Mouse (Mus musculus) embryonic facial prominence, embryonic 11.5 days (tissue): Measurements from ENCODE around the gene Rasl2-9. TPM values are rescaled to one million over a fixed set of nuclear protein-coding genes. Genes with fewer than 3 reads are reported as not detected.
"Not testable (repeated sequence)": the region's sequence is repeated elsewhere in the genome, so short reads cannot be mapped to it uniquely, and the experiment has no call there.

Experiments
- ATAC-seq: fragments of 200-750 bp; cut with Nextera tagmentation; replicated peaks from 2 replicates; pipeline ENCODE4 v1.8.0; 2017; ENCODE audit warnings: low read depth; ENCODE audit not compliant: insufficient number of reproducible peaks, low FRiP score, low TSS enrichment
- DNase-seq: peaks from one replicate; pipeline ENCODE4 v3.0.0-alpha.2; 2015; ENCODE audit warnings: low spot score
- H3K27ac ChIP-seq: fragments of 300-500 bp; sonication (generic); replicated peaks from 2 replicates; pipeline ENCODE4 v1.5.1; 2014; ENCODE audit warnings: mild to moderate bottlenecking, low read depth, low read length, control low read depth
- H3K27me3 ChIP-seq: fragments of 300-500 bp; sonication (generic); 2 replicates; pipeline ENCODE4 v1.6.1; 2014; ENCODE audit warnings: mild to moderate bottlenecking, low read length, moderate library complexity, mixed read lengths; ENCODE audit not compliant: control insufficient read depth, insufficient read depth
- H3K36me3 ChIP-seq: fragments of 300-500 bp; sonication (generic); replicated peaks from 2 replicates; pipeline ENCODE4 v1.6.1; 2014; ENCODE audit warnings: low read depth, mild to moderate bottlenecking, low read length, moderate library complexity, mixed read lengths; ENCODE audit not compliant: control insufficient read depth, insufficient read depth
- H3K4me1 ChIP-seq: fragments of 300-500 bp; sonication (generic); 2 replicates; pipeline ENCODE4 v1.6.1; 2014; ENCODE audit warnings: low read length, mixed read lengths; ENCODE audit not compliant: control insufficient read depth, insufficient read depth
- H3K4me2 ChIP-seq: fragments of 300-500 bp; sonication (generic); 2 replicates; pipeline ENCODE4 v1.6.1; 2014; ENCODE audit warnings: low read depth, mild to moderate bottlenecking, control low read depth, low read length, moderate library complexity
- H3K4me3 ChIP-seq: fragments of 300-500 bp; sonication (generic); 2 replicates; pipeline ENCODE4 v1.5.1; 2014; ENCODE audit warnings: low read depth, low read length, control low read depth
- H3K9ac ChIP-seq: fragments of 300-500 bp; sonication (generic); replicated peaks from 2 replicates; pipeline ENCODE4 v1.6.1; 2014; ENCODE audit warnings: mild to moderate bottlenecking, control low read depth, low read length
- H3K9me3 ChIP-seq: fragments of 300-500 bp; sonication (generic); replicated peaks from 2 replicates; pipeline ENCODE4 v1.6.1; 2016; ENCODE audit warnings: mild to moderate bottlenecking, low read length, inconsistent platforms, mixed read lengths; ENCODE audit not compliant: control insufficient read depth
- WGBS: fragments of 180-500 bp; shearing (Covaris S2); extraction: QIAGEN DNeasy Blood & Tissue Kit; methylation state at CpG from one replicate; pipeline ENCODE4 v1.1.7; 2014; 5-methylcytosine and 5-hydroxymethylcytosine counted together
- polyA plus RNA-seq: library from polyadenylated mRNA; unstranded; fragments of >200 nt; fragmentation: Nextera tagmentation; extraction: Ambion mirVana; gene quantifications from 2 replicates; pipeline ENCODE4 v1.2.1, GENCODE M21; 2014

Rasl2-9 gene
- polyA plus RNA-seq = 0.28 and 0.35 TPM in 2 replicates

DNA sequence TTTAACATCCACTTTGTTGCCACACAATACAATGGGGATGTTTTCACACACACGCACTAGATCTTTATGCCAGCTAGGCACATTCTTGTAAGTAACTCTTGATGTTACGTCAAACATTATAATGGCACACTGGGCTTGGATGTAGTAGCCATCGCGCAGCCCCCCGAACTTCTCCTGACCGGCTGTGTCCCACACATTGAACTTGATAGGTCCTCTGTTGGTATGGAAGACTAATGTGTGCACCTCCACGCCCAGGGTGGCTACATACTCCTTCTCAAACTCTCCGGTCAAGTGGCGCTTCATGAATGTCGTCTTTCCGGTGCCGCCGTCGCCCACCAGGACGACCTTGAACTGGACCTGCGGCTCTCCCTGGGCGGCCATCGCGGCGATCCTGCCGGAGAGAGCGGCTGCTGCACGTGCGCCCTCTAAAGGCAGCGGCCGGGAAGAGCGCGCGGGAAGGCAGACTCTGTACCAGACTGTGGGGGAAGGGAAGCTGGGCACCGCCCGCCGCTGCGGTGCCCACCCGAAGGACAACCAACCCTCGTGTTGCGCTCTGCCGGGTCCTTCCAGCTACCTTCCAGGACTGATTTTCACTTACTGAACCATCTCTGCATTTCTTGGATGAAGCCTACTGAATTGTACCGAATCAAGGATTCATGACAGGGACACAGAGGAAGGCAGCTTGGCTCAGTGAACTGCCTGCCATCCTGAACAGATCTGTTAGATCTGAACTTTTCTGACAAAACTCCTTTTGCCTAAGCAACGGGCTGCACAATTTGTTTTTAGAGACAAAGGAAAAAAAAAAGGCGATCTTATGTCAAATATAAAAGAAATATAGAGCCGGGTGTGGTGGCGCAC lies at the start of gene Rasl2-9:
Gene Rasl2-9, minus strand, starts transcription at position 402 of the 858 bp plus-strand sequence.
- DNase-seq = peak; percentile 73
- H3K9ac ChIP-seq = peak within 1 kb of the TSS; percentile 32; the same call in 1 of the 2 replicates
- ATAC-seq = 0 out of 2 replicates have a peak, but pooled peaks have one; percentile 39
- no peaks in the 10 kb centered on the region for H3K27me3 ChIP-seq
- no peak within 1 kb of the TSS for H3K27ac ChIP-seq
- no peaks in the 10 kb centered on the region for H3K9me3 ChIP-seq
- H3K4me1 ChIP-seq = no peaks in the 10 kb centered on the region
- WGBS = 18% methylated on average over 42 of the region's 42 CpGs
- peak within 1 kb of the TSS; percentile 46 for H3K4me2 ChIP-seq
- no peaks in the 10 kb centered on the region for H3K36me3 ChIP-seq
- H3K4me3 ChIP-seq = peak within 1 kb of the TSS; percentile 19

DNA sequence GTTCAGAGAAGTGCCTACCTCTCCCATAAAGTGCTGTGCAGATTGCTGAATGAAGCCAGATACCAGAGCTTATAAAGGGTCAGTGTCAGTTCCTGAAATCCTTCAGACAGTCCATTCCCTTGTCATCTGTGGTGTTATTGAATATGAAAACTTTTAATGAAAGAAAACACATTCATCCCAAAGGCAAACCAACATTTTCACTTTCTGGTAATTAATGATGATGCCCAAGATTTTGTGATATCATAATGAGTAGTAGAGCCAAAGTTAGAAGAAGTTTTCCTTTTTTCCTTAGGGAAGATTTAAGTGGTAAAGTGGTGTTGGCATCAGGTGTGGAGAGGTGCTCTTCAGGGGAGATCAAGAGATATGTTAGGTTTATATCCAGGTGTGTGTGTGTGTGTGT lies 23.8 kb upstream of the Rasl2-9 start, which contains the start of gene Vmn1r55:
Gene Vmn1r55, minus strand, starts transcription at position 101 of the 400 bp plus-strand sequence.
- not testable (repeated sequence) for ATAC-seq, H3K9me3 ChIP-seq, H3K4me2 ChIP-seq, H3K9ac ChIP-seq, H3K27ac ChIP-seq, H3K4me1 ChIP-seq, DNase-seq, H3K4me3 ChIP-seq, H3K36me3 ChIP-seq, H3K27me3 ChIP-seq

DNA sequence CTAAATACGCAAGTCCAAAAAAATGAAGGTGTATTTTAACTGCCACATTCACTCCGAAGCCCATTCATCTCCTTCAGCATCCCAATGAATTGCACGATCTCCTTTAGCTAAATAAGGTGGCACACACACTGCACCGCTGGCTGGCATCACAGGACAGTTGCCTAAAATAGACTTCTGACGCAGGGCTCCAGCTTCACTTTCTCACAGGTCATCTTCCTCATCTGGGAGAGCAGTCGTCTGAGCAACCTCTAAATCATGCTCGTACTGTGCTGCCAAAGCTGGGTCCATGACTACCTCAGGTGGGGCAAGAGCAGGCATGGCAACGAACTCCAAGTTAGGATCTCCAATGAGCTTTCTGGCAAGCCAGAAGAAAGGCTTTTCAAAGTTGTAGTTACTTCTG lies 672 bp downstream of the Rasl2-9 start:
- H3K4me1 ChIP-seq = no peaks in the 10 kb centered on the region
- no peak for ATAC-seq
- H3K27me3 ChIP-seq = no peaks in the 10 kb centered on the region

GRCm38 (mm10) chr7:5116850-5117249 lies 8.9 kb downstream of the Rasl2-9 start, which contains the start of gene Rfpl4:
TSS of gene Rfpl4 (minus strand) at chr7:5116950.
- ATAC-seq = no peak
- no peaks in the 10 kb centered on the region for H3K9me3 ChIP-seq
- H3K4me2 ChIP-seq = no peak within 1 kb of the TSS
- no peak within 1 kb of the TSS for H3K9ac ChIP-seq
- H3K4me3 ChIP-seq = no peak within 1 kb of the TSS
- no peak within 1 kb of the TSS for H3K27ac ChIP-seq
- no peak for DNase-seq
- H3K27me3 ChIP-seq = no peaks in the 10 kb centered on the region
- WGBS = 88% methylated on average over 3 of the region's 3 CpGs
- H3K36me3 ChIP-seq = no peaks in the 10 kb centered on the region
- no peaks in the 10 kb centered on the region for H3K4me1 ChIP-seq

More for the DNA sequence above, 672 bp downstream of the Rasl2-9 start:
- 90% methylated on average over 8 of the region's 8 CpGs for WGBS
- no peak overlapping the region for H3K4me3 ChIP-seq
- no peaks in the 10 kb centered on the region for H3K9me3 ChIP-seq
- no peak for DNase-seq
- no peak overlapping the region for H3K27ac ChIP-seq
- no peak overlapping the region for H3K4me2 ChIP-seq
- no peaks in the 10 kb centered on the region for H3K36me3 ChIP-seq
- H3K9ac ChIP-seq = no peak overlapping the region

GRCm38 (mm10) chr7:5112701-5113100 lies 13.0 kb downstream of the Rasl2-9 start:
- H3K27ac ChIP-seq = no peak overlapping the region
- DNase-seq (no peak), ATAC-seq (no peak)
- H3K36me3 ChIP-seq = no peaks in the 10 kb centered on the region
- no peak overlapping the region for H3K4me2 ChIP-seq
- H3K4me3 ChIP-seq = no peak overlapping the region
- no peaks in the 10 kb centered on the region for H3K9me3 ChIP-seq
- H3K9ac ChIP-seq = no peak overlapping the region
- WGBS = 54% methylated on average over 3 of the region's 3 CpGs
- H3K27me3 ChIP-seq = no peaks in the 10 kb centered on the region
- H3K4me1 ChIP-seq = no peaks in the 10 kb centered on the region

- Histone ChIP-seq H3K9ac (no peak overlapping the region), H3K4me3 (no peak overlapping the region), H3K4me2 (no peak overlapping the region), H3K27ac (no peak overlapping the region), H3K4me1 (no peaks in the 10 kb centered on the region), H3K27me3 (no peaks in the 10 kb centered on the region), H3K36me3 (no peaks in the 10 kb centered on the region), H3K9me3 (no peaks in the 10 kb centered on the region)
- DNase-seq (no peak), ATAC-seq (no peak)
- WGBS = 84% methylated on average over 8 of the region's 8 CpGs
These were observed 16.4 kb downstream of the Rasl2-9 start for GRCm38 (mm10) chr7:5109301-5109700.

GRCm38 (mm10) chr7:5108272-5108671 lies 17.5 kb downstream of the Rasl2-9 start:
- H3K27me3 ChIP-seq = no peaks in the 10 kb centered on the region
- DNase-seq = no peak
- WGBS = 79% methylated on average over 4 of the region's 4 CpGs
- no peak overlapping the region for H3K27ac ChIP-seq
- H3K4me1 ChIP-seq = no peaks in the 10 kb centered on the region
- H3K36me3 ChIP-seq = no peaks in the 10 kb centered on the region
- no peak for ATAC-seq
- H3K9me3 ChIP-seq = no peaks in the 10 kb centered on the region
- H3K4me3 ChIP-seq = no peak overlapping the region
- H3K4me2 ChIP-seq = no peak overlapping the region
- no peak overlapping the region for H3K9ac ChIP-seq

GRCm38 (mm10) chr7:5102564-5102963 lies 23.2 kb downstream of the Rasl2-9 start:
- no peak for DNase-seq
- Histone ChIP-seq H3K4me1 (no peaks in the 10 kb centered on the region), H3K9ac (no peak overlapping the region), H3K27ac (no peak overlapping the region), H3K4me3 (no peak overlapping the region), H3K36me3 (no peaks in the 10 kb centered on the region; the same call in 1 of the 2 replicates), H3K9me3 (no peaks in the 10 kb centered on the region), H3K27me3 (no peaks in the 10 kb centered on the region), H3K4me2 (no peak overlapping the region)
- no peak for ATAC-seq
- 83% methylated on average over 2 of the region's 2 CpGs for WGBS
